Mouse (Mus musculus): ENCODE data around the gene Zbtb16.

DNA sequence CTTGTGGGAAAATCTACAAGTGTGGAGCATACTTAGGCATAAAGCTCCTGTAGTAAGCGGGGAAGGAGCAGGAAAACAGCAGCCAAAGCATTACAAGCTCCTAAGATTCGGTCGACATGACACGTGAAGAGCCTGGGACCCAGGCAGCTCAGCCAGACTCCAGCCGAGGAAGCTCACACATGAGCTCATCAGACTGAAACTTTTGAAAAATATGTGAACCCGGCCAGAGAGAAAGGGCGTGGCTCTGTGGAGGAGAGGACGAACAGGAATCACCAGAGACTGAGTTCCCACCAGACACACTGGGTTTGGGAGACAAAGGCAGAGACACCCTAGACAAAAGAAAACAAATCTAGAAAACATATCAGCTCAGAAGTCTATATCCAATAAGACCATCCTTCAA lies 195.1 kb downstream of the Zbtb16 start:
- TF ChIP-seq POLR2A (IDR thresholded peaks at IDR 0.05; ENCODE audit: low read depth, low read length): no peak
- no peak for TF ChIP-seq CTCF (conservative IDR thresholded peaks at IDR 0.05; ENCODE audit: insufficient read depth, insufficient read length, low read depth, low read length)

All from kidney, adult 2 months (tissue).